Mouse (Mus musculus): ENCODE data around the gene Gid8.
"Not testable (repeated sequence)": the region's sequence is repeated elsewhere in the genome, so short reads cannot be mapped to it uniquely, and the experiment has no call there.

The Gid8 gene

DNA sequence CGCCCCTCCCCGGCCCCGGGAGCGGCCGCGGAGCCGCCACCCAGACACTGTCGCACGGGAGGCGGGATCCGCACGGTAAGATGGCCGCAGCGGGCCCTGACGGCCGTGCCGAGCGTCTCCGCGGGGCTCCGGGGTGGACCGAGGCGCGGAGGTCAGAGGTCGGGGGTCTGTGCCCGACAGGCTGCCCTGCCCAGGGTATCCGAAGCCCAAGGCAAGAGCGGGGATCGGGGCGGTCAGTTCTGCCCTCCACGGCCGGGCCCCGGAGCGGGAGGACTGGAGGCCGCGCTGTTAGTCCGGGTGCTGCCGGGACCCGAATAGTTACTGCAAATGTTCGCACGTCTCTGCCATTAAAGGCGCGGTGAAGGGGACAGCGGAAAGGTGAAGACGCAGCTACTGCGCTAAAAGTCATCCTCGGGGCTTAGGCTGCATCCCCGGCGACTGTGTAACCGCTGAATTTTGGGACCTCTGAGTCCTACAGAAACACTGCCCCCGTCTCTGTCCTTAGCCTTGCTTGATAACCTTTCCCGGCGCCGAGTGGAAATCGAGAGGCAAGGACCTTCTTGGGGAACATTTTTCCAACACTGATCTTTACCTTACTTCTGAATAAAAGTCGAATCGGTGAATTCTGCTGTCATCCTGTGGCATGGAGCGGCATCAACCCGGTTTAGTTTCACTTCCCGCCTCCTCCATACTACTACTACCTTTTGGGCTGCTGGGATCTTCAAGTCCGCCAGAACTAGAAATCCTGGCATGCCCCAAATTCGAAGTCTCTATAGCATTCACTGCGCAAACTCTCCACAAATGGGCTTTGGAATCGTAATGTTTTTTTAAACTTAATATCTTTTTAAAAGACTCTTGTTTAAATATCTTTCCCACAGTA, 599 bp downstream of the Gid8 start:
- DNase-seq = no peak

DNA sequence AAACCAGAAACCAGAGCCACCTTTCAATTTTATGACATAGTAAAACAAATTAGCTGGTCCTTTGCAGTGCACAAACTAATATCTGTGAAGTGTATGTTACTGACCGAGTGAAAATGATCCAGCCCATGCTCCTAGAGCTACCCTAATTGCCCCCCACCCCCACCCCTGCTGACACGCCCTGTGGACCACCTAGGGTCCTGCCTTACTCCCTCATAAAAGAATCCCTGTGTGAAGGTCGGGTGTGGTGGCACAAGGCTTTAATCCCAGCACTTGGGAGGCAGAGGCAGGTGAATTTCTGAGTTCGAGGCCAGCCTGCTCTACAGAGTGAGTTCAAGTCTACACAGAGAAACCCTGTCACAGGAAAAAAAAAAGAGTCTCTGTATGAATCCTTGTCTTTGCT, 1.6 kb downstream of the Gid8 start:
- no peak for DNase-seq

DNA sequence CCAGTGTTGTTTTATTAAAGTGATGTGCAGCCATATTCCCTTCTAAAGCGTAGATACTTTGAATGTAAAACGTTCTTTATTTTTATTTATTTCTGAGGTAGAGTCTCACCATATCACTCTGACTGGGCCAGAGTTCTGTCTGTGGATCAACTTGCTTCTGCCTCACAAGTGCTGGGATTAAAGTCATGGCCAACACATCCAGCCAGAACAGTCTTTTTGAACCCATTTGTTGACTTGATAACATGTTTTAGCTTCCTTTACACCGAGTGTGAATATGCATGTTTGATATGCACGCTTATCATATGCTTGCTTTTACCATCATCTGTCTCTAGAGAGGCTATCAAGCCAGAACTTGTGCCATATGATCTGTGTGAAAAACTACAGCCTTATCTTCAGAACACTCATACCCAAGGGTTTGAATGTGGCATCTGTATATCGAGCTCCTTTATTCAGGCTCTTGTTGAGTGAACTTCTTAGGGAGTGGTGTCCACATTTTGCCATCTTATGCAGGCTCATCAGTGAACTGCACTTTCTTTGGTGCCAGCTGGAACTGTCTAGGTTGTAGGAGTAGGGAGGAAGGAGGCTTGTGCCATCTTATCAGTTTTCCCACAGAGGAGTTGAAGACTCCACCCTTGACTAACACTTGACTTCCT, 2.2 kb downstream of the Gid8 start:
- no peak for DNase-seq

DNA sequence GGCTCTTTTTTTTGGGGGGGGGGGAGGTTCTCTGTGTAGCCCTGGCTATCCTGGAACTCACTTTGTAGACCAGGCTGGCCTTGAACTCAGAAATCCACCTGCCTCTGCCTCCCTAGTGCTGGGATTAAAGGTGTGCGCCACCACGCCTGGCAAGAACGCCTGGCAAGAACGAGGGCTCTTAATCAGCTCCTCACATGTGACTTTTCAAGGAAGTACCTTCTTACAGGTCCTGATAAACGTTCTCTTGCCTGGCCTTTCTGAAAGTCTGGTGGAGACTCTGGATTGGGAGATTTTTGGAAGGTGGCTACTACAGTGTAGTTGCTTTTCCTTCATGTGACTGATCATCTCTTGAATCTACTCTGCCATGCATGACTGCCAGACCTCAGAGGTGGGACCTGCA, 12.8 kb downstream of the Gid8 start:
- not testable (repeated sequence) for DNase-seq

DNA sequence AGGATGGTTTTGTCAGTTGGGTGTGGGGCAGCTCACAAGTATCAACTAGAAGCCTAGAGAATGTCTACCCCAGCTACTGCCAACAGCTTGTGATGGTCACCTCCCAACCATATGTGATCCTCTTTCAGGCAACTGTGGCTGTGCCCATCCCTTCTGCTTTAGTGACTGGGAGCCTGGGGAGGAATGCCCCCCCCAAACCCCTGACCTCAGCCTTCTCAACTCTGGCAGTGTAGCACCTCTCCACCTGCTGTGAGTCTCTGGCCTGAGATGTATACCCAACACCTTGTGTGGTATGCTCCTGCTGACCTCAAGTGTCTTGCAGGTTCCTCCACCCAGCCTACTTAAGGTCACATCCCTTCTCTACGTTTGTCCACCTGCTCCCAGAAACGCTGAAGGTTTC, 13.9 kb downstream of the Gid8 start:
- DNase-seq = no peak

DNA sequence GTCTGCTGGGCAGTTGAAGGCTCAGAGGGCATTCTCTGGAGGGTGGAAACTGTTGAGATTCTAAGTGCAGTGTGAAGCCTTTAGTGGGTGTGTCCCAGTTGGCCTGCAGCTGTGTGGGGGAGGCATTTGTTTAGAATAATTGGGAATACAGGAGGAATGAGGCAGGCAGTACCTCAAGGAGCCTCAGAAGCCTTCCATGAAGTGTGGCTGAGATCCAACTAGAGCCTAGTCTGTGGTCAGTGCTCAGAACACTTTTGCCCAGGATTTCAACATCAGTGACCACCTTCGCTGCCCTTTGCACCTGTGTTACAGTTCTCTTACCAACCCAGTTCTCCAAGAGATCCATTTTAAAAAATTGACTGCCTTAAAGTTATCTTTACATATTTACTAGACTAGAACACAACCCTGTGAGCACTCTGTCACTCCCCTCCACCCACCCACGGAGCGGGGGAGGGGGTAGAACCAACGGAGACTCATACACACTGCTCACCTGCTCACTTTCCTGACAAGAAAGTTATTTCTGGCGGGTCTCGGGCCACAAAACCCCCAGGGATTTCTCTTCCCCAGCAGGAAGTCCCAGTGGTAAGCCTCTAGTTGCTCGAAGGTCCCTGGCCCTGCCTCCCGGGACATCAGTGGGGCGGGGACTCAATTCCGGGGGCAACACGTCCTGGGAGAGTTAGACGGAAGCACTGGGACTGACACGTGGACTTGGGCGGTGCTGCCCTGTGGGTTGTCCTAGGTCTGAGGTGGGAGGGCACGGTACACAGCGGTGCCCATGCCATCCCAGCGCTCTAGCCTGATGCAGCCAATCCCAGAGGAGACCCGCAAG, 14.9 kb downstream of the Gid8 start, which contains the start of gene Slc17a9:
Gene Slc17a9, plus strand, starts transcription at position 679 of the 829 bp plus-strand sequence.
- DNase-seq = no peak

DNA sequence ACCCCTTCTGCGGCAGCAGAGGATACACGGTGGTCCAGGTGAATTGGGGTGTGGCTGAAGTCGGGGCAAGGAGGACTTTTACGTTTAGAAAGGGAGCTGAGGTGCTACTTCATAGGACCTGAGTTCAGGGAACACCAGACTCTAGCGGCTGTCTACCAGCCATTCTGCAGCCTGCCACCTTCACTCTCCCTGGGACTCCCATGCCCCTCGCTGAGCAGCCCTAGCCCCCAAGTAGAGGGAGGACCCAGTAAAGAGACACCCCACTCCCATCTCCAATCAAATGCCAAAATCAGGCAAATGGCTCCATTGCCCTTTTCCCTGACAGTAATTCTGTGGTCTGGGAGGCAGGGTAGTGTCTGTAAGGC, 15.5 kb downstream of the Gid8 start:
- DNase-seq = no peak

DNA sequence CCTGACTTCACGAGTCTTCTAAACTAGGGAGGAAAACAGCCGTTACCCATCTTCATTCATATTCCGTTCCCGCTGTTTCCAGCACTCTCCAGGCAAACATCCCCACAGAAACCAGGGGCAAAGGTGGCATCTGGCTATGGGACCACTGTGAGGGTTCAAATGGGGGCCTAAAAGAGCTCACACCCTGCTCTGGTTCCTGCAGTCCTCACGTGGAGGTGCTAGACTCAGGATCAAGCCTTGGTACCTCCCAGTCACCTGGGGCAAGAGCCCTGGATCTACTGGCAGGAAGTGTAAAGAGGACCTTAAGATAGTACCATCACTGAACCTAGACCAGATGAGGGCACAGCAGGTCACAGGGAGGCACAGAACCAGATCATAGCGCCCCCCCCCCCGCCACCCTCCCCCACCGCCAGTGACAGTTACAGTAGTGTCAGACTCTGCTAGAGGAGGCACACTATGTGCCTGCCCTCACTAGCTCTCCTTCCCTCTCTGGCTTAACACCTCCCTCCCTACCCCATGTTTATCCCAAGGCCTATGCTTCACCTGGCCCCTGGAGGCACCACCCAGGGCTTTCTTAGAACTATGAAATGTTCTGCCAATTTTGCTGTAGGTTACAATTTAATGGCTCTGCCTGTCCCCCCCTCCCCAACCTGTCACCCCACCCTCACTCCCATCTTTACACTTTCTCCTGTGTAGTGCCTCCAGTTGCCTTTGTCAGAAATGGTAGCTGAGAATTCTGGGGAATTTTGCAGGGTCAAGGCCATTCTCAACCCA, 16.1 kb downstream of the Gid8 start:
- no peak for DNase-seq

DNA sequence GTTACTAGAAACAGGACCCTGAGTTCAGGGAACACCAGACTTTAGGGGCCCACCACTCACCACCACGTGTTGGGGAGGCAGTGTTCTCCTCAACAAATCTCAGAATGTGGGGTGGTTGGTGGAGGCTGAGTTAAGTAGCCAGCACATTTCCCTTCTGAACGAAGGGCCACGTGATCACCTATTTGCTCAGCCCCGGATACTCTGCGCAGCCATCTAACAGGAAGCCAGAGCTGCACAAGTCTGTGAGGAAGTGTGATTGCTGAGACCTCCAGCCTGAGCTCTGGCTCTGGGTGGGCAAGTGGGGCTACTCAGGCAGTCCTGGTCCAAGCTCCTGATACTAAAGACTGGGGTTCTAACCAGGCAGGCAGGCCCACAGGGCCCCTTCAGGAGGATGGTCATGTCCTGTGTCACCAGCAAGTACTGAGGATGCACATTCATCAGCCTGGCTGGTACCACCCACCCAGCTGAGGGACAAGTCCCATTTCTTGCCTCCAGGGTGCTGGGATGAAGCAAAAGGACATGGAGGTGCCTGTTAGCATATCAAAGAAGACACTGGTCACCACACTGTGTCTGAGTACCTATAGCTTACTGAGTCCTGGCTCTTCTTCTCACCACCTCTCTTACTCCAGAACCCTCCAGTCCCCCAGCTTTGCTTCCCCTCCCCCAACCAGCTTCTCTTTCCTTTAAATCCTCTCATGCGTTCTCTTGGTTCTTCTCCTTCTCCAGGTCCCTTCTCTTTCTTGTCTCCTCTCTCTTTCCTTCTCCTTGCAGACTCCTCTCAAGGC, 16.9 kb downstream of the Gid8 start:
- no peak for DNase-seq

DNA sequence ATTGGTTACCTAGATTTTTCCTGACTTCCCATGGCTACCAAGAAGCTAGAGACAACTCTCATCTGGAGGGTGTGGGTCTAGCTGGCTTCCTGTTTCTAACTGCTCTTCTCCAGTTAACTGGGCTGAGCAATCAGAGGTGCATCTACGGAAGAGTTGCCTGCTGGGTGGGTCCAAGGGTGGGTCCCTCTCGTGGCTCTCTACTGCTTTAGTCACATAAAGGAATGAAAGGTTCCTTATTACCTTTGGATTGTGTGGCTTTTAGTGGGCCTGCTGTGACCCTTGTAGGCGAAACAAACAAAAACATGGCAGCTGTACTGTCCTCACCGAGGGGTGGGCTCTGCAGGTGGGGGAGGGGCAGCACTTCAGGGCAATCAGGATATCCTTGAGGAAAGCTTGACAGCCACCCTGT, 17.7 kb downstream of the Gid8 start:
- DNase-seq = no peak

DNA sequence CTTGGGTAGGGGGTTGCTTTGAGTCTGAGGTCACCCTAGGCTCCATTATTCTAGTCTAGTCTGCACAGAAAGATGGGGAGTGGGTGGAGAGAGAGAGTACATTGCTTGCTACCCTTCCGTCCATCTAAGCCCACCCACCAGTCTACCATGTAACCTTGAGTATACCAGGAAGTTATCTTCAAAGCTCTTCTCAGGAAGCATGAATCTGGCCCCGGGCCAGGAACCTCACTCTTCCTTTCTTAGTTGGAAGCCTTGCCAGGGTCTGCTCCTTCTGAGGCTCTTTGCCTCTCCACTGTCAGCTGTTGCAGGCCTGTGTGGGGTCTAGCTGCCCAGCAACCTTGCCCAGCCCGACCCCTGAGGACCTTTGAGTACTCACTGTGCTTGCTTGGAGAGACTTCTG, 21.1 kb downstream of the Gid8 start:
- no peak for DNase-seq

DNA sequence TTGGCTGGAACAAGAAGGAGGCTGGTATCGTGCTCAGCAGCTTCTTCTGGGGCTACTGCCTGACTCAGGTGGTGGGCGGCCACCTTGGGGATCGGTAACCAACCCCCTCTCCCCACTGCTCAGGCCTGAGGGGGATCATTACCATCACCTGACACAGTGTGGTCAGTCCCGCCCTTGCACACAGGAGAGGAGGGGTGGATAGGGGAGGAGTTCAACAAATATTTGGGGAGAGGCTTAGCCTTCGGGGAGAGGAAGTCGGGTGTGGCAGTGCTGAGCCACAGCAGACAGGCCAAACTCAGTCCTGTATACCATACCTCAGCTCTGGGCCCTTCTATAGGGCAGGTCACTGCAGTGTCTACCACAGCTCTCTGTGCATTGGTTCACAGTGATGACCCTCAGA, 22.1 kb downstream of the Gid8 start:
- DNase-seq = no peak

DNA sequence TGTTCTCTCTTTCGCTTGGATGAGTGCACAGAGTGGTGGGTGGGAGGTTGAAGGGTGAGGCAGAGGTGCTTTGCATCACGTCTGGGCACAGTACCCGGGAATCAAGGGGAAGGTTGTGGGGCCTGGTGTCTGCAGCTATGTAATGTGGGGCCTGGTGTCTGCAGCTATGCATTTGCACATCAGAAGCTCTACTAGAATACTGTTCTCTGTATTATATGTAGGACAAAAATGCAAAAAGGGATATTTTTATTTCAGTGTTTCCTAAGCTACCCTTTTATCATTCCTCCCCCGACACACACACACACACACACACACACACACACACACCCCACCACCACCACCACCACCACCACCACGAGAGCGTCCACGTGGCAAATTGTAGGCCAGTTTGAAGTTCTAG, 25.3 kb downstream of the Gid8 start:
- DNase-seq = no peak

DNA sequence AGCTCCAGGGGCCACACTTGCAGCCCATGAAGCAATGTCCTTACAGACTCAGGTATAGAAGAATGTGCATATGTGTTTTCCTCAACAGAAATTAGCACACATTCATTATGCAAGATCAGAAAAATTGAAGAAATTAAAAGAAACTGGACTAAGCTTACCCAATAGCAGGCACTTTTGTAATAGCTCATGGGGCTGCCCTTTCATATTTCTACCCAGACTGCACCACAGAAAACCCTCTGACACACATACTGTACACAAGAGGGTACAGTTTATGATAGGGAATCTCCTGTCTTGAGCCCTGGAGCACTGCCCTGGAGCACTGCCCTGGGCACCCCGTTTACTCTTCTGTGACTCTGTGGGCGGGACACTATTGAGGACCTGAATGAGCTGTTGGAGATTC, 28.1 kb downstream of the Gid8 start:
- DNase-seq = no peak

DNA sequence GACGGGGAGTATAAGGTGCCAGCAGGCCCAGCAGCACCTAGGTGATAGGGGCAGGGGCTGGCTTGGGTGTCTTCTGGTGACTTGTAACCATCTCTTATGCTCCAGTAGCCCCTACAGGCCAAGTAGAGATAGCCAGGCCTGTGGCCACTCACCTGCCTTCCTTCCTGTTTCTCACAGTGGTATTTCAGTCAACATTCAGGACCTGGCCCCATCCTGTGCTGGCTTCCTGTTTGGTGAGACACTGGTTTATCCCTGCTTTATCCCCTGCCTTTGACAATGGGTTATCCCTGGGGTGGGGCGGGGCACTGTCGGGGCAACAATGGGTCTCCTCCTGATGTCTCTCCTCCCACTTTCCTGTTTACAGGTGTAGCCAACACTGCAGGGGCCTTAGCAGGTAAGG, 30.4 kb downstream of the Gid8 start:
- DNase-seq = no peak

DNA sequence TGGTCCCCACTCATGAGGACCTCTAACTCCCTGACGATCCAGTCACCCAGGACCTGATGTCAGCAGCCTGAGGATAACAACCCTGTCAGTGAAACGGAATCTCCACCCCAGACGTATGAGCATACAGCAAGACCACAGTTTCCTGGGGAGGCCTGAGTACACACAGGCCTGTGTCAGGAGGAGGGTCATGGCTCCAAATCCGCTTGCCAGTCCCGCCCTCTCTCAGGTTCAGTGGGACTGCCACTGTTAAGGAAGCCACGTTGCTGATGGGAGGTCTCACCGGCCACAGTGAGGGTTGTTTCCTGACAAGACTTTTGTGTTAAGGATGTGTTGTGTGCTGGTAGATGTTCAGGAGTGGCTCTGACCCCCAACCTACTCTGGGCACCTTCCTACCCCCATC, 31.5 kb downstream of the Gid8 start:
- DNase-seq = no peak

DNA sequence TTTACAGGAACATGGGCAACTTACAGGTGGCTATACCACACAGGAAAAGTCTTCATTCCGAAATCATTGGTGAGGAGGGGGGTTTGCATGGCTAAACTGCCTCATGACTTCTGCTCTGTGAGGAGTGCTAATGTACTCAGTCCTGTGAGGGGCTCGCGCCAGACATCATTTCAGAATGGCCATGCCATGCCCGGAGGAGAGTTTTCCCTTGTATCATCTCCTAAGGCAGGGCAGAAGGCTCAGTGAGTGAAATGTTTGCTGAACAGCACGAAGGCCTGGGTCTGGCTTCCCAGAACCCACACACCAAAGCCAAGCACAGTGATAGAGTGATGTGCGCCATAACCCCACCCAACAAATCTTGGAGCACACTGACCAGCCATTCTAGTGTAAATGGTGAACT, 32.9 kb downstream of the Gid8 start:
- no peak for DNase-seq

DNA sequence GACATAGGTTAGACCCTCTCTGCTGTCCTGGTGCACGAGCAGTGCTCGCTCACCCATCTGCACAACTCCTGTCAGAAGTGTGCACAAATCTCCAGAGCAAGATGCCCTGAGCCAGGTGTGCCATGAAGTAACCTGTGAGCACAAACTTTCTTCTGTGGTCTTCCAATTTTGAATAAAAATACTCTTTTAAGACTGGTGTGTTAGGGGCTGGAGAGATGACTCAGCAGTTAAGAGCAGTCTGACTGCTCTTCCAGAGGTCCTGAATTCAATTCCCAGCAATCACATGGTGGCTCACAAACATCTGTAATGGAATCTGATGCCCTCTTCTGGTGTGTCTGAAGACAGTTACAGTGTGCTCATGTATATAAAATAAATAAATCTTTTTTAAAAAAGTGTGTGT, 33.4 kb downstream of the Gid8 start:
- DNase-seq = no peak

DNA sequence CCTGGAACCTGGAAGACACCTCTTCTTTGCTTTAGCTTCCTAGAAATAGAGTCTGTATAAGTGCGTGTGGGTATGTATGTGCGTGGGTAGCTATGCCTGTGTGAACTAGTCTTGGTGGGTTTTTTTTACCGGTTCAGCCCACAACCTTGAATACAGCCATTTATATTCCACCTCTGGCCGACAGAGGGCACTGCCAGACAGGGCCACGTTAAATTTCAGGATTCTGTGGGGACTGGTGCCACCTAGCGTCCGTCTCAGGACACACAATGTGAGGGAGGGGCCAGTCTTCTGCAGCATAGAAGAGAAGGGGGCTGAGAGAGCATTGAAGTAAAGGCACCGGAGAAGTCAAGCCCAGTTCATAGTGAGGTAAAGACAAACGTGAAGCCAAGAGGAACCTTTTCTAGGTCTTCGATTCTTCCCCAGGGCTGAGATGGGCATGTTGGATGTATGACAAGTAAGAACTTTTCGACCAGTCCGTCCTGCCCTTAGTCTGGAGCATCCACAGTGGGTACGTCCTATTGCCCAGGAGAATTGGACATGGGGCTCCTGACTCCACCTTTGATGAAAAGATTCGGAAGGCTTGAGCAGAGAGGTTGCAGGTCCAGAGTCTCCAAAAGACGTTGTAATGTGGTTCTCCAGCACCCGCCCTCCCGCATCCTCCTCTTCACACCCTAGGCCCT, 35.5 kb downstream of the Gid8 start:
- peak; percentile 82 for DNase-seq

DNA sequence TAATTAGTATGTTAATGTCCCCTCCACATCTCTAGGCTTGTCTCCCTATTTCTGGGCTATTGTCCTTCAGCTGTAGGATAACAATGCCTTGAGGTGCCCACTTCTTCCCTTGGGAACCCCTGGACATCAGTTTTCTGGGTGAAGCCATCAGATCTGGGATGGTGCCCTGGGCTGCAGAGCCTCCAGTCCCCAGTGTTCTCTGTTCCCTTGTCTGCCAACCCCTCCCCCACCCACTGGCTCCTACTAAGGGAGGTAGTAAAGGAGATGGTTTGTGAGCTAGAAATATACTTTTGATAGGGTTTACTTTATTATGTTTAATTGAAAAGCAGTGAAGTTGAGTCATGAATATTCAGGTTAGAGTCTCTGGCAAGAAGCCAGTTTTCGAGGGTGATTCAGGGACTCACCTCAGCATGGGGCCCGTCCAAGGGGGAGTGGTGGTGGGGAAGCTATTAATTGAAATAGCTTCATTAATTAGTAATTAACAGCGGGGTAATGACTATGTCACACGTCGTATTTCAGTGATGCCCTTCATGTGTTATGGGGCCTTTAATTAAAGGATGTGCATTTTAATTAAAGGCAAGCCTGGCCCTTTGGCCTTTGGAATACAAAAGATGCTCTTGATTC, 36.8 kb downstream of the Gid8 start:
- DNase-seq = no peak

DNA sequence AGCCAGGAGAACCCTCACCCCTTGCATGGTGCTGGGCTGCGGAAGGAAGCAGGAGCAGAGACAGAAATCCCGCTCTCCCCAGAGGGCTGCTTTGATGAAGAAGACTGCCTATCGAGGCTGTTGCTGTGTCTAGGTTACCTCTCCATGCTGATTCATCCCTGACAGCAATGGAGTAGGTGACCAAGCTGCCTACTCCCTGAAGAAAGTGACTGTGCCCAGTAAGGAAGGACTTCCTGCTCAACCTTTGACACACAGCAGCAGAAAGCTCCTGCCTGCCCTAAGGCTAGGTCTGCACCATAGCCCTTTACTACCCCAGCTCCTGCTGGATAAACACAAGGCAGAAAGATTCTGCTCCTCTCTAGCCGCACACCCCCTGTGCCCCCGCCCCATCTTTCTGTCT, 39.0 kb downstream of the Gid8 start:
- DNase-seq = no peak
